Mouse (Mus musculus) CH12.LX (cell line): ENCODE results near the gene Cyp4f14. TPM values are rescaled to one million over a fixed set of nuclear protein-coding genes. Genes with fewer than 3 reads are reported as not detected.
A peak's percentile ranks its signal among the peaks of the same experiment; 100 is the strongest.

Source experiments
- DNase-seq: peaks from one replicate; pipeline ENCODE4 v3.0.0-alpha.2; 2013; ENCODE audit errors: extremely low read depth
- H3K27ac ChIP-seq: 2 replicates; pipeline ENCODE4 v1.5.1; 2012; ENCODE audit warnings: low read depth, mild to moderate bottlenecking, control low read depth, moderate library complexity; ENCODE audit not compliant: insufficient read depth
- H3K27me3 ChIP-seq: replicated peaks from 2 replicates; pipeline ENCODE3; 2012; ENCODE audit warnings: inconsistent platforms
- H3K36me3 ChIP-seq, 2 experiments: replicated peaks in 1 of 2; 2 replicates each; pipeline versions ENCODE3 to v1.6.1; 2012; ENCODE audit warnings: inconsistent platforms in 1 of 2, low read length in 1 of 2, mild to moderate bottlenecking in 1 of 2, mixed read lengths in 1 of 2, moderate library complexity in 1 of 2; ENCODE audit not compliant: control insufficient read depth in 1 of 2, insufficient read depth in 1 of 2
- H3K4me1 ChIP-seq, 2 experiments: 2 replicates each; pipeline ENCODE4 v1.6.1; 2012; ENCODE audit warnings: inconsistent platforms in 1 of 2, moderate library complexity in 1 of 2; ENCODE audit not compliant: insufficient read depth in 2 of 2, control insufficient read depth in 1 of 2
- H3K4me2 ChIP-seq: 2 replicates; pipeline ENCODE4 v1.6.1; 2012; ENCODE audit warnings: low read depth, mild to moderate bottlenecking, control low read depth; ENCODE audit not compliant: poor library complexity, insufficient read depth, severe bottlenecking
- H3K4me3 ChIP-seq, 3 experiments: fragments of 150-350 bp in 1 of 3; sonication (generic) in 1 of 3; replicated peaks in 1 of 3; 2 replicates each; pipeline versions ENCODE3 to v1.5.1; 2011 to 2012; ENCODE audit warnings: low read depth in 2 of 3, low read length in 2 of 3, mild to moderate bottlenecking in 2 of 3, moderate library complexity in 2 of 3, control low read depth in 1 of 3, improper control_type of control experiment in 1 of 3, inconsistent platforms in 1 of 3, mixed read lengths in 1 of 3; ENCODE audit not compliant: poor library complexity in 1 of 3
- H3K79me2 ChIP-seq: replicated peaks from 2 replicates; pipeline ENCODE4 v1.6.1; 2012; ENCODE audit warnings: mild to moderate bottlenecking, moderate library complexity; ENCODE audit not compliant: control insufficient read depth, poor library complexity, insufficient read depth, severe bottlenecking; ENCODE audit errors: extremely low read depth
- H3K9ac ChIP-seq: 2 replicates; pipeline ENCODE4 v1.6.1; 2012; ENCODE audit warnings: low read depth, mild to moderate bottlenecking, control low read depth, moderate library complexity; ENCODE audit not compliant: insufficient read depth
- H3K9me3 ChIP-seq: replicated peaks from 2 replicates; pipeline ENCODE3; 2012; ENCODE audit warnings: low read length, inconsistent platforms, mixed read lengths
- BHLHE40 ChIP-seq: IDR thresholded peaks from 2 replicates; pipeline ENCODE4 v1.6.1; 2011; ENCODE audit warnings: mild to moderate bottlenecking, low read depth, low read length, improper control_type of control experiment
- CHD1 ChIP-seq: IDR thresholded peaks from 2 replicates; pipeline ENCODE4 v1.6.1; 2012; ENCODE audit warnings: low read depth, low read length, improper control_type of control experiment, inconsistent platforms
- CTCF ChIP-seq, 2 experiments: IDR thresholded peaks in 1 of 2; conservative IDR thresholded peaks in 1 of 2; 2 replicates each; pipeline ENCODE4 v1.5.1; 2011 to 2012; ENCODE audit warnings: low read depth in 2 of 2, low read length in 2 of 2, improper control_type of control experiment in 1 of 2, inconsistent platforms in 1 of 2, mild to moderate bottlenecking in 1 of 2, moderate library complexity in 1 of 2
- ELF1 ChIP-seq: IDR thresholded peaks from 2 replicates; pipeline ENCODE4 v1.6.1; 2014; ENCODE audit warnings: low read depth, mild to moderate bottlenecking, inconsistent platforms, low read length, improper control_type of control experiment
- GABPA ChIP-seq: IDR thresholded peaks from 2 replicates; pipeline ENCODE4 v1.6.1; 2012; ENCODE audit warnings: low read depth, low read length, improper control_type of control experiment, inconsistent platforms; ENCODE audit not compliant: insufficient replicate concordance
- IRF4 ChIP-seq: IDR thresholded peaks from 2 replicates; pipeline ENCODE4 v1.6.1; 2014; ENCODE audit warnings: low read depth, mild to moderate bottlenecking, inconsistent platforms, low read length, improper control_type of control experiment
- JUND ChIP-seq: conservative IDR thresholded peaks from 2 replicates; pipeline ENCODE4 v1.6.1; 2011; ENCODE audit warnings: low read depth, low read length, improper control_type of control experiment
- KAT2A ChIP-seq: IDR thresholded peaks from 2 replicates; pipeline ENCODE4 v1.6.1; 2012; ENCODE audit warnings: low read length, improper control_type of control experiment, inconsistent platforms; ENCODE audit not compliant: insufficient replicate concordance
- MAZ ChIP-seq: IDR thresholded peaks from 2 replicates; pipeline ENCODE4 v1.6.1; 2012; ENCODE audit warnings: low read depth, mild to moderate bottlenecking, inconsistent platforms, low read length, improper control_type of control experiment, moderate library complexity
- MEF2A ChIP-seq: IDR thresholded peaks from 2 replicates; pipeline ENCODE4 v1.6.1; 2014; ENCODE audit warnings: low read depth, mild to moderate bottlenecking, inconsistent platforms, low read length, improper control_type of control experiment, borderline replicate concordance
- MXI1 ChIP-seq: IDR thresholded peaks from 2 replicates; pipeline ENCODE4 v1.6.1; 2011; ENCODE audit warnings: mild to moderate bottlenecking, low read depth, low read length, improper control_type of control experiment
- MYC ChIP-seq: IDR thresholded peaks from 2 replicates; pipeline ENCODE4 v1.6.1; 2011; ENCODE audit warnings: low read depth, mild to moderate bottlenecking, improper control_type of control experiment, low read length
- PAX5 ChIP-seq: IDR thresholded peaks from 2 replicates; pipeline ENCODE4 v1.6.1; 2012; ENCODE audit warnings: low read length, inconsistent platforms, mixed read lengths
- POLR2A ChIP-seq: IDR thresholded peaks from 2 replicates; pipeline ENCODE4 v1.6.1; 2011; ENCODE audit warnings: low read depth, mild to moderate bottlenecking, improper control_type of control experiment, low read length
- RCOR1 ChIP-seq: conservative IDR thresholded peaks from 2 replicates; pipeline ENCODE4 v1.6.1; 2012; ENCODE audit warnings: low read depth, mild to moderate bottlenecking, inconsistent platforms, low read length, improper control_type of control experiment
- SIN3A ChIP-seq: IDR thresholded peaks from 2 replicates; pipeline ENCODE4 v1.6.1; 2012; ENCODE audit warnings: low read length, improper control_type of control experiment, inconsistent platforms
- SMC3 ChIP-seq: IDR thresholded peaks from 2 replicates; pipeline ENCODE4 v1.6.1; 2011; ENCODE audit warnings: low read depth, low read length, improper control_type of control experiment
- TBP ChIP-seq: conservative IDR thresholded peaks from 2 replicates; pipeline ENCODE4 v1.6.1; 2011; ENCODE audit warnings: low read depth, low read length, improper control_type of control experiment
- UBTF ChIP-seq: IDR thresholded peaks from 2 replicates; pipeline ENCODE4 v1.6.1; 2012; ENCODE audit warnings: low read depth, mild to moderate bottlenecking, inconsistent platforms, low read length, improper control_type of control experiment, moderate library complexity
- USF2 ChIP-seq: conservative IDR thresholded peaks from 2 replicates; pipeline ENCODE4 v1.6.1; 2011; ENCODE audit warnings: low read depth, low read length, improper control_type of control experiment
- ZC3H11A ChIP-seq: IDR thresholded peaks from 2 replicates; pipeline ENCODE4 v1.6.1; 2012; ENCODE audit warnings: low read depth, mild to moderate bottlenecking, inconsistent platforms, low read length, improper control_type of control experiment
- ZMIZ1 ChIP-seq: IDR thresholded peaks from 2 replicates; pipeline ENCODE4 v1.6.1; 2012; ENCODE audit warnings: low read depth, mild to moderate bottlenecking, inconsistent platforms, low read length, improper control_type of control experiment
- ZNF384 ChIP-seq: IDR thresholded peaks from 2 replicates; pipeline ENCODE4 v1.6.1; 2012; ENCODE audit warnings: low read depth, low read length, improper control_type of control experiment, inconsistent platforms
- dilution Hi-C: fragments of 300-500 bp; cut with MboI; formaldehyde crosslinking; loops from 2 replicates; pipeline ENCODE4 v1.14.3; 2020; ENCODE audit warnings: low sequenced_read_pairs; ENCODE audit not compliant: extremely low pct_unique_long_range_greater_than_20kb, extremely low pct_ligation_motif_present
- in situ Hi-C: fragments of 300-500 bp; cut with MboI; formaldehyde crosslinking; loops from 3 replicates; pipeline ENCODE4 v1.14.3; 2019; ENCODE audit warnings: low sequenced_read_pairs, low pct_ligation_motif_present, low pct_unique_long_range_greater_than_20kb, mixed read lengths
- polyA plus RNA-seq: library from polyadenylated mRNA; unstranded; fragments of >175 nt; gene quantifications from 2 replicates; pipeline ENCODE4 v1.2.1, GENCODE M21; 2012; ENCODE audit warnings: low read depth; ENCODE audit not compliant: insufficient read length
- total RNA-seq, 2 experiments: library from RNA; depleted of rRNA; stranded (reverse); fragments of 300-350 nt in 1 of 2; fragments of >200 nt in 1 of 2; gene quantifications; 2 replicates each; pipeline ENCODE4 v1.2.3; 2012 to 2014

The Cyp4f14 gene
- total and polyA plus RNA-seq, 3 experiments: not detected

- TF ChIP-seq JUND: no peak
These were observed 25.6 kb downstream of the Cyp4f14 start, which contains the start of gene Zfp870 (continued) for GRCm38 (mm10) chr17:32891239-32892180.

GRCm38 (mm10) chr17:32890852-32891238 lies 26.3 kb downstream of the Cyp4f14 start:
- Histone ChIP-seq H3K9ac (peak overlapping the region; percentile 61), H3K27me3 (no peaks in the 10 kb centered on the region), H3K36me3 (peaks cover 3 to 27% of the 10 kb centered on the region in 2 experiments), H3K4me3 (peak overlapping the region; percentile 64 to 89 (median 75)), H3K27ac (peak overlapping the region; percentile 5; the same call in 1 of the 2 replicates)
- in situ Hi-C loops: no loop called here
- TF ChIP-seq USF2 (no peak), POLR2A (no peak), SMC3 (no peak), BHLHE40 (no peak), ZNF384 (no peak), MEF2A (no peak)
- TF ChIP-seq, all 38 proteins: peak for 0
- H3K4me1 ChIP-seq: peaks cover 11 to 24% of the 10 kb centered on the region in 2 experiments
- no peak for DNase-seq
- H3K79me2 ChIP-seq: no peaks in the 10 kb centered on the region; the same call in 1 of the 2 replicates
- no peaks in the 10 kb centered on the region for H3K9me3 ChIP-seq
- dilution Hi-C loops: no loop called here
- peak overlapping the region; percentile 72 for H3K4me2 ChIP-seq

- no peak overlapping the region for H3K4me3 ChIP-seq
- H3K9ac ChIP-seq: no peak overlapping the region
- H3K4me2 ChIP-seq: no peak overlapping the region
- in situ Hi-C loops: no loop called here
- dilution Hi-C loops: no loop called here
- H3K79me2 ChIP-seq: no peaks in the 10 kb centered on the region; the same call in 1 of the 2 replicates
- H3K27me3 ChIP-seq: no peaks in the 10 kb centered on the region
- DNase-seq: no peak
- H3K4me1 ChIP-seq: peaks cover 11 to 13% of the 10 kb centered on the region in 2 experiments
- H3K27ac ChIP-seq: no peak overlapping the region
- H3K9me3 ChIP-seq: no peaks in the 10 kb centered on the region
- TF ChIP-seq ZC3H11A (no peak), CTCF (conservative IDR thresholded peaks at IDR 0.05 in 1 of 2, IDR thresholded peaks at IDR 0.05 in 1 of 2; ENCODE audit: low read depth in 2 of 2, low read length in 2 of 2) (no peak), IRF4 (no peak), GABPA (no peak), ZMIZ1 (no peak), SMC3 (no peak), TBP (no peak), MAZ (no peak), RCOR1 (no peak), MXI1 (no peak), PAX5 (no peak), ELF1 (no peak), KAT2A (no peak), MYC (no peak), UBTF (no peak), CHD1 (no peak), SIN3A (no peak)
- peaks cover 6 to 37% of the 10 kb centered on the region in 2 experiments for H3K36me3 ChIP-seq
These were observed 27.5 kb downstream of the Cyp4f14 start for GRCm38 (mm10) chr17:32889611-32890010.
